Mouse (Mus musculus): Measurements from ENCODE around the gene Padi1. TPM values are rescaled to one million over a fixed set of nuclear protein-coding genes. Genes with fewer than 3 reads are reported as not detected.

The Padi1 gene
- polyA plus RNA-seq, 1 experiment from 2014 or later, result 0.36 TPM

DNA sequence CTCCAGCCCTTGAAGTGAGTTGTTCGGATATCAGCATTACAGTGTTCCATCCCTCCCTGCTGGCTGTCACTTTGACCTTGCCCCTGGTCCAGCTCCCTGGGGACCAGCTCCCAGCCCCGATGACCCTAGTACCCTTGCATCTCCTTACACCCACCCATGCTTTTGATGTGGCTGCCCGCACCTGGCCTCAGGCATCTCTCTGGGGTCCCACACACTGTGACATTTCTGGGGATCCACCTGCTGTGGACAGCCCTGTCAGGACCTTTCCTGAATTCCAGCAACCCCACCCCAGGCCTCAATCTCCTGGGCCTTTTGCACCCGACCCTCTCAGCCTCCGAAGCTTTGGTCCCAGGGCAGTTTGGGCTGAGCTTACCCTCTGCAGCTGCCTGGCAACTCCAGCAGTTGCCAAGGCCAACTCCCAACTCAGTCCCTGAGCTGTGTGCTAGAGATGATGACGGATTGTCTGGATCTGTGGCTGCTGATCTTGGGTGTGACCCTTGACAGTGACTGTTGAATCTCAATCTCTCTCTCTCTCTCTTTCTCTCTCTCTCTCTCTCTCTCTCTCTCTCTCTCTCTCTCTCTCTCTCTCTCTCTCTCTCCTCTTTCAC, 11.1 kb downstream of the Padi1 start:
- no peak for DNase-seq (ENCODE audit: low spot score)
- H3K27me3 ChIP-seq (ENCODE audit: low read depth, poor library complexity, severe bottlenecking), result peaks cover 59% of the 10 kb centered on the region
- no peak overlapping the region for H3K4me3 ChIP-seq
- no peaks in the 10 kb centered on the region for H3K9me3 ChIP-seq (replicated peaks)
- WGBS, result 68% methylated on average over 6 of the region's 6 CpGs
- H3K36me3 ChIP-seq, result no peaks in the 10 kb centered on the region
- no peak overlapping the region for H3K27ac ChIP-seq
- peaks cover 37% of the 10 kb centered on the region for H3K4me1 ChIP-seq

DNA sequence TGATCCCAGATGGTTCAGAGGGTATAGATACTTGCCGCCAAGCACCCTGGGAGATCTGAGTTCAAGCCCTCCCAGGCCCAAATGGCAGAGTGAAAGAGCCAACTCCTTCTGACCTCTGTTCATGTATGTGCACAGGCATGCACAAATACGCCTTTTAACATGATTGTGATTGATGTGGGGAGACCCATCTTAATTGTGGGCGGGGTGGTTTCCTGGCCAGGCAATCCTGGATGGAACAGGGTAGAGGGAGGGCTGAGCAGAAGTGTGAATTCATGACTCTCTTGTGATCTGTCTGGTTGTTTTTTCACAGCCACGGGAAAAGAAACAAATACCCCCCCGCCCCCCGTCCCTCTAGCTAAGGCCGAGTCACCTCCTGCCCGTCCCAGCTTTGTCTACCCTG, 12.8 kb downstream of the Padi1 start:
- H3K27ac ChIP-seq, result no peak overlapping the region
- no peaks in the 10 kb centered on the region for H3K36me3 ChIP-seq
- H3K4me3 ChIP-seq, result no peak overlapping the region
- no peaks in the 10 kb centered on the region for H3K9me3 ChIP-seq (replicated peaks)
- 50% methylated on average over 8 of the region's 8 CpGs for WGBS
- peaks cover 33% of the 10 kb centered on the region for H3K4me1 ChIP-seq
- DNase-seq (ENCODE audit: low spot score), result no peak
- peaks cover 54% of the 10 kb centered on the region for H3K27me3 ChIP-seq (ENCODE audit: low read depth, poor library complexity, severe bottlenecking)

DNA sequence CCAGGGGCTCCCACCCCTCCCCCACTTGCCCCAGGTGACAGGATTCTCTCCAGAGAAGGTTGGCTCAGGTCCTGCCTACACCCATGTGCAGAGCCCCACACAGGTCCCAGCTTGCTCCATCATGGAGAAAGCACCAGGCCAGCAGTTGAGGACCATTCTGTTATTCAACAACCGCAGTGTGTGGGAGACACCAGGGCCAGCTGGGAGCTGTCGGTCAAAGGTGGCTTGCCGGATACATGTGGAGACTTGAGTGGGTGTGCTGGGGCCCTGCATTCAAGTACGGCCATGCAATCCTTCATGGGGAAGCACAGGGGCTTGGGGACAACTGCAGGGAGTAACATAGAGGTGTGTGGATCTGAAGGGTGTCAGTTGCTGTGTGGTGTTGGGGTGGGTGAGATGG, 13.8 kb downstream of the Padi1 start:
- H3K36me3 ChIP-seq, result no peaks in the 10 kb centered on the region
- no peaks in the 10 kb centered on the region for H3K9me3 ChIP-seq (replicated peaks)
- no peak overlapping the region for H3K4me3 ChIP-seq
- H3K27me3 ChIP-seq (ENCODE audit: low read depth, poor library complexity, severe bottlenecking), result peaks cover 46% of the 10 kb centered on the region
- H3K4me1 ChIP-seq, result peaks cover 32% of the 10 kb centered on the region
- H3K27ac ChIP-seq, result no peak overlapping the region
- DNase-seq (ENCODE audit: low spot score), result no peak
- WGBS, result 85% methylated on average over 4 of the region's 4 CpGs

DNA sequence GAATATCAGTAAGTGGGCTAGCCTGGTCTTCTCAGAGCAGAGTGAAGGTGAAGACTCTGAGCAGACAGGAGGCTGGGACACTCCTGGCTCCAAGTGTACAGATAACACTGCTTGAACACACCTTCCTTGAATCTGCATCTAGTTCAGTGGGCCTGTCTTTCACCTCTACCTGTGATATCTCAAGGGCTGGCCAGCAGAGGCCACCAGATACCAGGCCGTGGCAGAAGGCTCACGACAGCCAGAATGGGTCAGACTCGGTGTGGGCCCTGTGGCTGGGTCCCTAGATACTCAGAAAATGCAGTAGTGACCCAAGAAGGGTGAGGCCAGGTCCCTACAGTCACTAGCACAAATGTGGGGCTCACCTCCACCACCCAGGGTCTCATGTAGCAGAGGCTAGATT, 18.3 kb downstream of the Padi1 start:
- H3K9me3 ChIP-seq (replicated peaks), result peaks cover 8% of the 10 kb centered on the region; the same call in 1 of the 2 replicates
- DNase-seq (ENCODE audit: low spot score), result no peak
- no peak overlapping the region for H3K4me3 ChIP-seq
- WGBS, result 57% methylated on average over 3 of the region's 3 CpGs
- H3K4me1 ChIP-seq, result no peaks in the 10 kb centered on the region
- no peaks in the 10 kb centered on the region for H3K36me3 ChIP-seq
- H3K27me3 ChIP-seq (ENCODE audit: low read depth, poor library complexity, severe bottlenecking), result peaks cover 13% of the 10 kb centered on the region
- no peak overlapping the region for H3K27ac ChIP-seq

DNA sequence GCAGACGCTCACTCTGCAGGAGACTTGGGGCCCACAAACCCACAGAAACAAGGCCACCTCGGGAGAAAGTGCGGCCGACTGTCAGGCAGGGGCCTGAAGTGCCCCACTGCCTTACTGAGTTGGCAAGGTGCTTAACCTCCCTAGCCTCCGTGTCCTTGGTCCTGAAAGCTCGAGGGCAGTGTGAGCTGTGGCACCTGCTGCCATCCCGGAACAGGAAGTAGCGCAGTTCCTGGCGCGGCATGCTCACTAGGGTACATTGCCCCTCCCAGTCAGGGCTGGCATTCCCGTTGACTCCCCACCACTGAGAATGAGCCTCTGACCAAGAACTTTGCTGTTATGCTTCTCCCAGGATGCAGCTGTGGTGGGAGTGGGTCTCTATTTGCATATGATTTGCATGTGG, 19.6 kb downstream of the Padi1 start:
- Histone ChIP-seq H3K27me3 (ENCODE audit: low read depth, poor library complexity, severe bottlenecking) (peaks cover 10% of the 10 kb centered on the region; the same call in 1 of the 2 replicates), H3K36me3 (no peaks in the 10 kb centered on the region), H3K27ac (no peak overlapping the region), H3K9me3 (replicated peaks) (peaks cover 8% of the 10 kb centered on the region; the same call in 1 of the 2 replicates), H3K4me1 (no peaks in the 10 kb centered on the region), H3K4me3 (no peak overlapping the region)
- WGBS, result 61% methylated on average over 11 of the region's 11 CpGs
- no peak for DNase-seq (ENCODE audit: low spot score)

DNA sequence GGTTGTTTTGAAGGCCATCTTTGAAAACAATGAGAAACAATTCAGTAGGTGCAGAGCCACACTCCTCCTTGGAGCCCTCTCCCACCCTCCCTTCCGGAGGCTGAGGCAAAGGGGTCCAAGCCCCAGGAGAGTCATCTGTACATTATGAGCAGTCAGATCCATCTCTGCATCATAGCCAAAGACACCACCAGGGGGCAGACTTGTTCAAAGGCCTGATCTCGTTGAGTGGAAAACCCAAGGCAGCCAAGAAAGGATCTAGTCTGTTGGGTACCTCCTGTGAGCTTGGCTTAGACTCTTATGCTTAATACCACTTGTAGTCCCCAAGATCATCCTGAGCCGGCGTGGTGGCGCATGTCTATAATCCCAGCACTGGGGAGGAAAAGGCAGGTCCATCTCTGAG, 23.6 kb downstream of the Padi1 start:
- peak; percentile 53 for DNase-seq (ENCODE audit: low spot score)
- WGBS, result 72% methylated on average over 5 of the region's 5 CpGs
- Histone ChIP-seq H3K9me3 (replicated peaks) (peaks cover 8% of the 10 kb centered on the region; the same call in 1 of the 2 replicates), H3K4me3 (no peak overlapping the region), H3K36me3 (no peaks in the 10 kb centered on the region), H3K27ac (no peak overlapping the region), H3K27me3 (ENCODE audit: low read depth, poor library complexity, severe bottlenecking) (peaks cover 8% of the 10 kb centered on the region; the same call in 1 of the 2 replicates), H3K4me1 (peaks cover 11% of the 10 kb centered on the region)

DNA sequence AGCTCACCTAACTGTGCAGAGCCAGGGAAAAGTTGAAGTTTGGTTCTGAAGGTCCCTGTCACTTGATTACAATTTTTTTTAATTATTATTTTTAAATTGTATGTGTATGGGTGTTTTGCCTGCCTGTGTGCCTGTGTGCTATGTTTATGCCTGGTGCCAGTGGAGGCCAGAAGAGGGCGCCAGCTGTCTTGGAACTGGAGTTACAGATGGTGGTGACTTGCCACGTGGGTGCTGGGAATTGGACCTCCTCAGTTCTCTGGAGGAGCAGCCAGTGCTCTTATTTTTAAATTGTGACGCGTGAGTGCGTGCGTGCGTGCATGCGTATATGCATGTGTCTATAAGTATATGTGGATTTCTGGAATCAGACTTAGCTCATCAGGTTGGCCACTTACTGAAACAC, 28.2 kb downstream of the Padi1 start:
- 90% methylated on average over 8 of the region's 8 CpGs for WGBS
- Histone ChIP-seq H3K27me3 (ENCODE audit: low read depth, poor library complexity, severe bottlenecking) (0 out of 2 replicates have a peak, but pooled peaks cover 6% of the 10 kb centered on the region), H3K4me1 (peaks cover 56% of the 10 kb centered on the region), H3K9me3 (replicated peaks) (no peaks in the 10 kb centered on the region), H3K4me3 (no peak overlapping the region), H3K27ac (no peak overlapping the region), H3K36me3 (no peaks in the 10 kb centered on the region)
- DNase-seq (ENCODE audit: low spot score), result no peak

DNA sequence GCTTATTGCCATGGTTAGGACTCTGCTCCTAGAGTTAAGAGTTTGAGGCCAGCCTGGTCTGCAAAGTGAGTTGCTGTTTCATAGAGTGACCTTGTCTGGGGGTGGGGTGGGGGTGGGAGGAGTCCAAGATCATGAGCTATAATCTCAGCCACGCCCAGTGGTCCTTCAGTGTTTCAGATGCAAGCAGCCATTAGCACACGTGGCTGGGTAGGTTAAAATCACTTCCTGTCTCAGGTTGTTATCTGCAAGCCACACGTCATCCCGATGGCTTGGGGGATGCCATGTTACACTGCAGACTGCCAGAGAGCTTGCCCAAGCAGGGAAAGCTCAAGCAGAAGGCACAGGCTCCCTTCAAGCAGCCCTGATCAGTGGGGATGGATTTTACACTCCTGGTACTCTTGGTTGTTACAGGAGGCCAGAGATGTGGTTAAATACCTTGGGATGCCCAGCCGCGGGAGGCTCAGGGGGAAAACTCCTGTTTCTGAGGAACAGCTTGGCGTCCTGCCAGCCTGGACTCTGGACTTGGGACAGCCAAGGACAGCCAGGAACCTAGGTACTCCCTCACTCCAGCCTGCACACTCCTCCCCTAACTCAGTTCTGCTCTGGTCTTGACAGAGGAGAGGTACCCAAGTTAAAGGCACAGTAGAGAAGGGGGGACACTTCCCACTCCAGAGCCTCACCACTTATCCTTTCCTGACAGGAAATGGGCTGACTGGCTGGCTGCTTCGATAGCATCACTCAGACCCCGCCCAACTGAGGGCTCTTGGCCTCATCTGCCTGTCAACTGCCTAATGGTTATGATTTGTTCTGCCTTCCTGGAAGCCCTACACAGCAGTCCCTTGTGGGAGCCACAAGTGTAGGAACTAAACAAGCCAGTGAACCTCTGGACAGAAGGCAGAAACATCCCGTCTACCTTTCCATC, 29.3 kb downstream of the Padi1 start:
- Histone ChIP-seq H3K4me3 (no peak overlapping the region), H3K27ac (peak overlapping the region; percentile 55), H3K36me3 (no peaks in the 10 kb centered on the region), H3K4me1 (peaks cover 68% of the 10 kb centered on the region), H3K9me3 (replicated peaks) (no peaks in the 10 kb centered on the region), H3K27me3 (ENCODE audit: low read depth, poor library complexity, severe bottlenecking) (0 out of 2 replicates have a peak, but pooled peaks cover 13% of the 10 kb centered on the region)
- WGBS, result 66% methylated on average over 10 of the region's 10 CpGs
- DNase-seq (ENCODE audit: low spot score), result no peak

DNA sequence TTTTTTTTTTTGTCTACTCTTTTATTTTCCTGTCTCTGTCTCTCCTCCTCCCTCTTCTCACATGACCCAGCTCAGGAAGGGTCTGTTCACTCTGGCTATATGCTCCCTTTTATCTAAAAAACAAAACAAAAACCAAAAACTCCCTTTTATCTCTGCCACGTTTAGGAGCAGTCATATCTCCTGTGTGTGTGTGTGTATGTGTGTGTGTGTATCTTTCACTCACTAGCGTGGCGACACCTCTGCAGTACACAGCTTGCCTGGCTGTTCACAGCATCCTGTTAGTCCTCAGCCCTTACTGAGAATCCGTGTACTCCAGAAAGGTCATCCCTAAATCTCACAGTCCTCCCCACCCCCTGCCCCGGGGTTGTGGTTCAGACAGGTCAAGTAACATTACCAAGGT, 30.1 kb downstream of the Padi1 start:
- Histone ChIP-seq H3K4me3 (no peak overlapping the region), H3K27ac (0 out of 2 replicates have a peak overlapping the region, but pooled peaks have one; percentile 10), H3K36me3 (no peaks in the 10 kb centered on the region), H3K4me1 (peaks cover 76% of the 10 kb centered on the region), H3K9me3 (replicated peaks) (no peaks in the 10 kb centered on the region), H3K27me3 (ENCODE audit: low read depth, poor library complexity, severe bottlenecking) (0 out of 2 replicates have a peak, but pooled peaks cover 13% of the 10 kb centered on the region)
- WGBS, result 80% methylated on average over 5 of the region's 5 CpGs
- no peak for DNase-seq (ENCODE audit: low spot score)

DNA sequence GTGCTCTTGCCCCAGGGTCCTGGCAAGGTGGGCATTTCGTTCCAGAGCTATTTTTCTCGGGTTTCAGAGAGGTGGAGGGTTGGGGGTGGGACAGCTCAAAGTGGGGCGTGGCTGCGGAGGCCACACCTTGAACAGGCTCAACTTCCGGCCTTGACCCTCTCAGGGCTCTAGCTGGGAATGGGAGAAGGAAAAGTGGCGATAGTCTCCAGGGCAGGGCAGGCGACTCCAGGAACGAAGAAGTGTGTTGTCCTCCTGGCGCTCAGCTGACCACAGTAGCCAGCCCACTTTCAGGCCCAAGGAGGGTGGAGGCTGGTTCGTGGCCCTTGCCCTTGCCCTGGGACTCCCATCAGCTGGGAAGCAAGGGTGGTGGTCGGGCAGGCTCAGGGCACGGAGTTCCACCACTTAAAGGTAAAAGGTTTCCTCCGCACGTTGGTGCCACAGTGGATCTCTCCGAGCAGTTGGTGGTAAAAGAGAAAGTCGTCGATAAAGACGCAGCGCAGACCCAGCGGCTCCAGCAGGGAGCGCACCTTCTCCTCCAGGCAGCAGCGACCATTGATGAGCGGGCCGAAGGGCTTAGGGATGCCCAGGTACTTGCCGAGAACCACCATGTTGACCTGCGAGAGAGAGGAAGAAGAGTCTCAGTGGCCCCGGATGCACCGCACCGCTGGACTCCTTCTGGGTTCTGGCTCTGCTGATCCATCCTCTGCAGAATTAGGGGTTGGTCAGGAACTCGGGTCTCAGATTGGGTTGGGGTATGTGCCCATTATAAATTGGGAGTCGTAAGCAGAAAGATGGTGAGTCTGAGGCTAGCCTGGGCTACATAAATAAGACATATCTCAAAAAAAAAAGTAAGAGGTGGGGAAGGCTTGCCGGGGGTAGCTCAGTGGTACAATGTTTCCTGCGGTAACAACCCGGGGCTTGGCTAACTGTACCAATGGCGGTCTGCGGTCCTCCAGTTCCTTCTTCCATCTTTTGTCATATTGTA, 31.0 kb downstream of the Padi1 start:
- H3K9me3 ChIP-seq (replicated peaks), result no peaks in the 10 kb centered on the region
- peak overlapping the region; percentile 58 for H3K4me3 ChIP-seq
- WGBS, result 23% methylated on average over 36 of the region's 36 CpGs
- peaks cover 78% of the 10 kb centered on the region for H3K4me1 ChIP-seq
- peak overlapping the region; percentile 86 for H3K27ac ChIP-seq
- H3K27me3 ChIP-seq (ENCODE audit: low read depth, poor library complexity, severe bottlenecking), result 0 out of 2 replicates have a peak, but pooled peaks cover 13% of the 10 kb centered on the region
- no peaks in the 10 kb centered on the region for H3K36me3 ChIP-seq
- DNase-seq (ENCODE audit: low spot score), result no peak

DNA sequence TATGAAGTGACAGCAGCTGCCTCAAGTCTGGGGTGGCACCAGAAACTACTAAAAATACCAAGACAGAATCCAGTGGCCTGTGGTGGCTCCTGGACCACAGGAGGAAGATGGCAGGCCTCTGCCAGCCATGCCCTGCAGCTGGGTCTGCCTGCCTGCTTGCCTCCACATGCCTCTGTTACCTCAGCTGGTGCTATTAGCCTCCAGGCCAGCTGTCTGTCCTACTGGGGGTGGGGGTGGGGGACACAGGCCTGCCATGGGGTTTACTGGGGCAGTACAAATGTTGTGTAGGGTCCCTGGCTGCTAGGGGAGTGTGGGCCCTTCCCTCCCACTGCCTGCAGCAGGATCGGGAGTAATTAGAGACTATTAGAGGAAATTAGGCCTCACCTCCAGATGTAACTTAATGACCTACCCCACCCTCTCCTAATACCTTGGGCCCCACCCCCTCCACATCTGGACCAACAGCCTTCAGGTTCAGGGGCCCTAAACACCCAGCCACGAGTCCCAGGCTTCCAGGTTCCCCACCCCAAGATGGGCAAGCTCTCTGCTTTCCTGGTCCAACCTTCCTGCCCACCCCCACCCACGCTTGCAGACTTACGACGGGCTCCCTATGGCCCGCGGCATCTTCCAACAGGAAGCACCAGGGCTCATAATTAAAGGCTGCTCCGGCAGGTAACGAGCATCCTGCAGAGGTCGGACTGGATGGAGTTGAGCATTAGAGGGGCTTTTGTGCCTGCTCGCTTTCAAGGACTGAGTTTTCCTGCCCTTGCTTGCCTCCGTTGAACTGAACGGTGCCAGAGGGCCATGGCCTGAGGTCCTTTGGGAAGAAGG, 32.0 kb downstream of the Padi1 start:
- peaks cover 13% of the 10 kb centered on the region; the same call in 1 of the 2 replicates for H3K27me3 ChIP-seq (ENCODE audit: low read depth, poor library complexity, severe bottlenecking)
- H3K4me1 ChIP-seq, result peaks cover 76% of the 10 kb centered on the region
- no peaks in the 10 kb centered on the region for H3K36me3 ChIP-seq
- peak overlapping the region; percentile 86 for H3K27ac ChIP-seq
- DNase-seq (ENCODE audit: low spot score), result peak; percentile 76
- H3K4me3 ChIP-seq, result peak overlapping the region; percentile 58
- WGBS, result 7% methylated on average over 13 of the region's 13 CpGs
- no peaks in the 10 kb centered on the region for H3K9me3 ChIP-seq (replicated peaks)
